In genomic region chr1:61298064-61298463, GRCm38 (mm10) we compare ENCODE assay signal across 8 mouse cellular contexts.
DNase-seq lines count a peak whose midpoint lies in the region; ATAC-seq and TF ChIP-seq lines count a peak whose summit lies in the region.

No protein-coding gene starts in this region.

- H3K4me1 ChIP-seq in hindbrain, embryonic 10.5 days (replicated peaks) = peaks cover 51% of the 10 kb centered on the region
- H3K4me1 ChIP-seq in midbrain, embryonic 13.5 days (replicated peaks) = peaks cover 61% of the 10 kb centered on the region

- peaks cover 8% of the 10 kb centered on the region; the same call in 1 of the 2 replicates for H3K27me3 ChIP-seq in hindbrain, embryonic 10.5 days (ENCODE audit: insufficient read depth, poor library complexity, severe bottlenecking)
- H3K27me3 ChIP-seq in midbrain, embryonic 13.5 days = no peaks in the 10 kb centered on the region

- 28% methylated on average over 3 of the region's 3 CpGs for WGBS in hindbrain, embryonic 10.5 days
- WGBS in midbrain, embryonic 13.5 days = 17% methylated on average over 3 of the region's 3 CpGs

- H3K36me3 ChIP-seq in hindbrain, embryonic 10.5 days = no peaks in the 10 kb centered on the region
- H3K36me3 ChIP-seq in midbrain, embryonic 13.5 days = no peaks in the 10 kb centered on the region

- peak overlapping the region; percentile 47; the same call in 1 of the 2 replicates for H3K27ac ChIP-seq in hindbrain, embryonic 10.5 days
- H3K27ac ChIP-seq in layer of hippocampus, adult 2 months = peak overlapping the region; percentile 73
- H3K27ac ChIP-seq in midbrain, embryonic 13.5 days = peak overlapping the region; percentile 45

- TF ChIP-seq CTCF in layer of hippocampus, adult 2 months (conservative IDR thresholded peaks at IDR 0.05) = peak; percentile 90

- no peak for ATAC-seq in midbrain, embryonic 13.5 days

- H3K9ac ChIP-seq in midbrain, embryonic 13.5 days (replicated peaks) = no peak overlapping the region

- DNase-seq in adrenal gland, postnatal 10 days = peak; percentile 49
- DNase-seq in adrenal gland, postnatal 25 days = no peak
- DNase-seq in 416B (ENCODE audit: low read depth) = peak; percentile 31
- peak; percentile 83 for DNase-seq in embryo, embryonic 10 days (ENCODE audit: low spot score)
- peak; percentile 27 for DNase-seq in hindbrain, embryonic 10.5 days (ENCODE audit: low spot score)
- peak; percentile 65 to 73 for DNase-seq in layer of hippocampus, adult 2 months (ENCODE audit: low spot score in 2 of 2)
- DNase-seq in spleen, postnatal 14 days (ENCODE audit: low spot score in 2 of 2) = no peak

- H3K4me2 ChIP-seq in midbrain, embryonic 13.5 days (replicated peaks) = no peak overlapping the region

- no peaks in the 10 kb centered on the region for H3K9me3 ChIP-seq in hindbrain, embryonic 10.5 days
- H3K9me3 ChIP-seq in midbrain, embryonic 13.5 days = no peaks in the 10 kb centered on the region

- H3K4me3 ChIP-seq in hindbrain, embryonic 10.5 days = no peak overlapping the region
- no peak overlapping the region for H3K4me3 ChIP-seq in layer of hippocampus, adult 2 months
- no peak overlapping the region for H3K4me3 ChIP-seq in midbrain, embryonic 13.5 days (replicated peaks)

Comparison
In these comparisons a context has a peak if more than half of its experiments do, and no peak if none do; other contexts are left out.
1. DNase-seq: peak in adrenal gland, postnatal 10 days (single experiment), 416B (single experiment), embryo, embryonic 10 days (single experiment), hindbrain, embryonic 10.5 days (single experiment) and layer of hippocampus, adult 2 months (2 of 2); none in adrenal gland, postnatal 25 days (single experiment) and spleen, postnatal 14 days (0 of 2).
2. Peak in every context shown above with its lines, with median percentiles within 50 percentile points of each other: H3K27ac ChIP-seq.